Mouse (Mus musculus): ENCODE results near the gene P3h1.
"Not testable (repeated sequence)": the region's sequence is repeated elsewhere in the genome, so short reads cannot be mapped to it uniquely, and the experiment has no call there.

The P3h1 gene

GRCm38 (mm10) chr4:119275226-119275625 lies 42.5 kb downstream of the P3h1 start:
- no peak for DNase-seq (ENCODE audit: low read depth)

- DNase-seq (ENCODE audit: low read depth), result no peak
Measured at GRCm38 (mm10) chr4:119275726-119276125, 43.0 kb downstream of the P3h1 start.

- DNase-seq (ENCODE audit: low read depth), result not testable (repeated sequence)
Measured at GRCm38 (mm10) chr4:119278784-119279183, 46.1 kb downstream of the P3h1 start.

GRCm38 (mm10) chr4:119284861-119285260 lies 52.1 kb downstream of the P3h1 start:
- DNase-seq (ENCODE audit: low read depth), result no peak

- no peak for DNase-seq (ENCODE audit: low read depth)
Measured at GRCm38 (mm10) chr4:119285336-119285735, 52.6 kb downstream of the P3h1 start.

- no peak for DNase-seq (ENCODE audit: low read depth)
Measured at GRCm38 (mm10) chr4:119291921-119292320, 59.2 kb downstream of the P3h1 start.

GRCm38 (mm10) chr4:119292771-119293573 lies 60.3 kb downstream of the P3h1 start:
- peak; percentile 30 for DNase-seq (ENCODE audit: low read depth)

- DNase-seq (ENCODE audit: low read depth), result no peak
Measured at GRCm38 (mm10) chr4:119293574-119294258, 61.0 kb downstream of the P3h1 start.

- peak; percentile 98 for DNase-seq (ENCODE audit: low read depth)
Measured at GRCm38 (mm10) chr4:119294415-119295133, 61.9 kb downstream of the P3h1 start, which contains the start of gene Ybx1. TSS of gene Ybx1 (minus strand) at chr4:119294604.

- DNase-seq (ENCODE audit: low read depth), result no peak
Measured at GRCm38 (mm10) chr4:119295134-119295453, 62.4 kb downstream of the P3h1 start.

- DNase-seq (ENCODE audit: low read depth), result no peak
Measured at GRCm38 (mm10) chr4:119297361-119297760, 64.6 kb downstream of the P3h1 start.

Measured in c-Kit-positive CD71-negative TER-119-negative erythroid progenitor cells, embryonic 14.5 days (primary cell).